Mouse (Mus musculus) embryo, embryonic 10.5 days (tissue): Measurements from ENCODE around the gene Zfp786.

Experiments
- DNase-seq: peaks from one replicate; pipeline ENCODE4 v3.0.0-alpha.2; 2015; ENCODE audit warnings: low spot score

Gene Zfp786

DNA sequence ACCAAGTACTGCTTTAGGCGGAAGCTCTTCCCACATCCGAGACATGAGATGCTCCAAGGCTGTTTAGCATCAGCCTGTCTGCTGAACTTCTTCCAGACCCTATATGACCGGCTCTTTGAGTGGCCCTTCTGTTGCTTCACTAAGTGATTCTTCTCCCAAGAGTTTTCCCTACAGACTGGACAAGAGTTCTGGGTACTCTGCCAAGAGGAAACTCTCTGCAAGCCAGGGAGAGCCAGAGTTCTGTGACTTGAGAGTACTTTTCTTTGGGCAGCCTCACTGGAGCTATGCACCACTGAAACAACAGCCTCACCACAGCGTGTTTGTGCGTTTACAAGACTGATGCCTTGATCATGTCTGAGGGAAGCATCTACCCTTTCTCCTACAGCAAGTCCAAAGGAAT lies 9.4 kb downstream of the Zfp786 start:
- DNase-seq: no peak

- no peak for DNase-seq
Observed at GRCm38 (mm10) chr6:47819626-47820325, 10.9 kb downstream of the Zfp786 start.

DNA sequence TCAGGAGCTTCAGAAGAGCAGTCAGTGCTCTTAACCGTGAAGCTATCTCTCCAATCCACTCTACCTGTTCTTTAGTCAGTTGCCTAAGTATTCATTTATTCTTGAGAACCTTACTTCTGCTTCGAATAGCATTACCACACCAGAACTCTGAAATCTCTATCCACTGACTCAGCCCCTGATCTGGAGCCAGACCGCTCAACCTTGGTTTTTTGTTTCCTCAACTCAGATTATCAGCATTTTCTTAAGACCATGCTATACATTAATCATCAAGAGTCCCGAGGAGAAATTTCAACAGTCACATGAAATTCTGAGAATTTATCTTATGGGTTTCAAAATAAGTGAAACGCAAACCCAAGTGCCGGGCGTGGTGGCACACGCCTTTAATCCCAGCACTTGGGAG lies 11.9 kb downstream of the Zfp786 start:
- DNase-seq: no peak

DNA sequence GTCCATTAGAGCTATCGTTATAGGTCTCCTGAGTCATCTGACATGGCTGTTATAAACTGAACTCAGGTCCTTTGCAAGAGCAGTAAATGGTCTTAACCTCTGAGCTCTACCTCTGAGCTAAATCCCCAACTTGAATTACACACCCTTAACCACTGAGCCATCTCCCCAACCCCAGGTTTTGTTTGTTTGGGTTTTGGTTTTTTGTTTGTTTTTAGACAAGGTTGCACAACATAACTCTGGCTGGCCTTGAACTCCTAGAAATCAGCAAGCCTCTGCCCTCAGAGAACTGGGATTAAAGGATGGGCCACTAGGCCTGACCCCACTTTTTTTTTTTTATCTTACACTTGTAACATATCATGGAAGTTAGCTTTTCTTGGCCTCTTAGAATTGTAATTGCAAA lies 14.5 kb downstream of the Zfp786 start:
- no peak for DNase-seq

DNA sequence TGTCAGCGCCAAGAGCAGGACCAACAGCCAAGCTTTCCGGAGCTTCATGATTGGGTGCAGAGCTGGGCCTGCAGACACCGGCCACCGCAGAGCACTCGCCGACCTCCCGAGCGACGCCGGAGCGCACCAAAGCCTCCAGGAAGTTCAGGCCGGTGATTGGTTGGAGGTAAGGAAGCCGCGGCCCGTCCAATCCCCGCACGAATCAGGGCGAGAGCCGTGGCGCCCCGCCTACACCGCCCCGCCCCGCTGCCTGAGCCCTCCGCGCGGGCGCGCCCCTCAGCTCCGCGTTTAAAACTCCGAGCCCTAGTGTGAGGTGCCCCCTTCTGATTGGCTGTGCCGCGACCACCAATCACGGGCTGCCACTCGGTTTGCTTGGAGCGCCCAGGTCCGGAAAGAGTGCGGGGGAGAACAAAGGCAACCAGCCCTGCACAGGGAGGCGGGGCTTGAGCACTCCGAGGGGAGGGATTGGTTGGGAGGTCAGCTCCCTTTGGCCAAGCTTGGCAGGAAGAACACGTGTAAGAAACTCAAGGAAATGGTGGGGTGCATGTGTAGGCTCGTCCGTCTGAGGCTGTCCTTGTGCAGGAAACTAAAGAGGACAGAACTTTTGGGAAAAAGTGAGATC lies 17.3 kb downstream of the Zfp786 start, which contains the start of gene Pdia4:
TSS of gene Pdia4 (minus strand) at position 174 of the 622 bp plus-strand sequence.
- DNase-seq: peak; percentile 99

DNA sequence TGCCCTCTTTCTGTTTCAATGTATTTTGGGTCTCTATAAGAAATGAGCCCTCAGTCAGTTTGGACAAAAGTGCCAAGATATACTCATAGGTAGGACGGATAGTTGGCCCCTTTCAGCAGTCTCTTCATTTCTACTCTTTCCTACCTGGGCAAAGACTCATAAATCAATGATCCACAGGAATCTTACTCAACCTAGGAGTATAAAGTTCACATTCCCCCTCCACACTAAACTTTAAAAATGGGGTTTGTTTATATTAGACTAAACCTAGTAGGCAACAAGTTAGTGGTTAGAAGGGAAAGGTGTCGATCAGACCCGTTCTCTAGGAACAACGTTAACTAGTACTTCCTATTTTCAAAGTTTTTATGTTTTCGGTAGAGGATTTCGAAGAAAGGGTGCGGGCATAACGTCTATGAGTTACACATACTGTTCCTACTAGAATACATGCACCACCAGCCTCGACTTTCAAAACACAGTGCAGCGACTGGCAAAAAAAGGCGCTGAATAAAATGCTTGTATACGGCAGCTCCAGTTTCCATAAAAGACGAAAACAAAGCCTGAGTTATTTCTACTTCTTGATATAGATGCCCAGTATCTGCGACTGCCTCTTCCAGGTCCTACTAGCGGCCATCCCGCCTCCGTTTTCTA lies 18.3 kb downstream of the Zfp786 start:
- no peak for DNase-seq

GRCm38 (mm10) chr6:47811324-47811723 lies 19.3 kb downstream of the Zfp786 start:
- peak; percentile 14 for DNase-seq

DNA sequence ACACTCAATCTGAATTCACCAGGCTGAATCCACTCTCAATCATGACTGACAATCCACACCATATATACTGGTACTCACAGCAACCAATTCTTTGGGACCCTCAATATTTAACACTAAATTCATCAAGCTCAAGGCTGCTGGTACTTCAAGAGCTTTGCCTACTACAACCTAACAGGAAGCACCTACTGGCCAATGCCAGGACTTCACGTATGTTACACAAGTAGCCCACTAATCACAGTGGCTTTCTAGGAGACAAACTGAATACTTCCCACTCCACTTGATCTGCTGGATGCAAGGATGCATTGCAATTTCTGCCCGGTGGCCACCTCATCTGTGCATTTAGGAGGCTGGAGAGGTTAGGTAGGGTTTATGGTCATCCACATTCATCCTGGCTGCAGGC lies 20.5 kb downstream of the Zfp786 start:
- peak; percentile 32 for DNase-seq

- no peak for DNase-seq
Observed at GRCm38 (mm10) chr6:47809053-47809452, 21.6 kb downstream of the Zfp786 start.

DNA sequence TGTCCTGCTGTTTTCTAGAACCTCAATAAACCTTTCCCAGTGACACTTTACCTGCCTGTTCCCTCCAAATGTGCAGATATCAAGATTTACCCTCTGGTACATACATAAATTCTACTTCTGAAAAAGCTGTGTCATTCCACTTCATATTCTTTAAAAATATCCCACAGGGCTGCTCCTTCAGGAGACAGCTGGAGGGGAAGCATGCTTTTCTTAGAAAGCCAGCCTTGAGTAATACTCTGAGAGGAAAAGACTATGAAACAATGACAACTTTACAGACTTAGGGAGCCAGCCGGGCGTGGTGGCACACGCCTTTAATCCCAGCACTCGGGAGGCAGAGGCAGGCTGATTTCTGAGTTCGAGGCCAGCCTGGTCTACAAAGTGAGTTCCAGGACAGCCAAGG lies 22.1 kb downstream of the Zfp786 start:
- DNase-seq: no peak

DNA sequence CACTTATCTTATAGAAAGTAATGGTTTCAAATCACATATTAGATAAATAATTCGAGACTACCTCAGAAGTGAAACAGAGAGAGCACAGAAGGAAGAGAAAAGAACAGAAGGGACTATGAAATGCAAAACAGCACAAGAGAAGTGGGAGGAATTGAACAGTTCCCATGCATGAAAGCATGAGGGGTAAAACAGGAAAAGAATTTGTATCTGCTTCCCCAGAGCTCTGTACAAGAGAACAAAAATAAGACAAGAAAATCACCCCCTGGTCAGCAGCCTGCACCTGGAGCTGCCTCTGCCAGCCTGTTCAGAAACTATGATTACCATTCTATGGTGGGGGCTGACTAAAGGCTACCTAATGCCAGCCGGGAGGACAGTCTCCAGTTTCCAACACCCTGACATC lies 23.2 kb downstream of the Zfp786 start:
- DNase-seq: no peak

- DNase-seq: no peak
Observed at GRCm38 (mm10) chr6:47805520-47805919, 25.1 kb downstream of the Zfp786 start.

DNA sequence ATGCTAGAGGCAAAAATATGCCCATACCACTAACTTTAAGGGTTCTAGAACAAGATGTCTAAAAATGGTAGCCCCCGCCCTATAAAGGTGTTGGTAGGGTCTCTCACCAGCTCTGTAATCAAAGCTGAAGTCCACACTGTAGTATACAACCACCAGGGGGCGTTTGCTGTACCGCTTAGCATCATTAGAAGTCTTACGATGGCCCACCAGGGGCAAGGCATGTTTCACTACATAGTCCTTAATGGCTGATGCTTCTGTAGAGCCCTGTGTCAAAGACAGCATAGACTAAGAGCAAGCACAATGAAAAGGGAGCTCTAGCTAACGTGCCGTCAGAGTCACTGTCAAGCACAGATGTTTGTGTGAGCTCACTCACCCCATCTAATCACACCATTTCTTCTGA lies 31.6 kb downstream of the Zfp786 start:
- DNase-seq: peak; percentile 90

DNA sequence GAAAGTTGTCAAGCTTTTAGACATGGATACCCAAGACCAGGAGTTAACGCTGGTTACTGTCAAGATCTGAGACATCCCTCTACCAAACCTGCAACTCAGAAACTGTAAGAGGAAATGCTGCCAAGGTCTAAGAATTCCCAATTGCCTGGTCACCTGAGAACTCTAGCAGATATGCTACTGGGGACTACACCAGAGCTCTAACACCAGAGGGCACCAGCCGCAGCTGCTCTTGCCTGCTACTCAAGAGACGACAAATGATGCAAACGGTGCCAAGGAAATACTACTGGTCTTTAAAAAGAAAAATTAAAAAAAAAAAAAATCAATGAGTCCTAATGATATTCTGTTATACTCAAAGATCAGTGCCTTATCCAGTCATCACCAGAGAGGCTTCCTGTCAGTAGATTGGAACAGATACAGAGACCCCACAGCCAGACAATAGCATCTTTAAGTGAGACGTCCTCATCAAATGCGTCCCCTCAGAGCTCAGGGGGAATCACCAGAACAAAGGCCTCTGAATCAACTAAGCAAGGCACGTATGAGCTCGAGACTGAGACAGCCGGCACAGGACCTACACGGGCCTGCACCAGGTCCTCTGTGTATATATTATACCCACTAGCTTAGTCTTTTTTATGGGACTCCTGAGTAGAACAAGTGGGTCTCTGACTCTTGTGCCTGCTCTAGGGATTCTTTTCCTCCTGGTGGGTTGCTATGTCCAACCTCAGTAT lies 36.4 kb downstream of the Zfp786 start:
- DNase-seq: peak; percentile 31

- DNase-seq: no peak
Observed at GRCm38 (mm10) chr6:47793284-47793683, 37.4 kb downstream of the Zfp786 start.

DNA sequence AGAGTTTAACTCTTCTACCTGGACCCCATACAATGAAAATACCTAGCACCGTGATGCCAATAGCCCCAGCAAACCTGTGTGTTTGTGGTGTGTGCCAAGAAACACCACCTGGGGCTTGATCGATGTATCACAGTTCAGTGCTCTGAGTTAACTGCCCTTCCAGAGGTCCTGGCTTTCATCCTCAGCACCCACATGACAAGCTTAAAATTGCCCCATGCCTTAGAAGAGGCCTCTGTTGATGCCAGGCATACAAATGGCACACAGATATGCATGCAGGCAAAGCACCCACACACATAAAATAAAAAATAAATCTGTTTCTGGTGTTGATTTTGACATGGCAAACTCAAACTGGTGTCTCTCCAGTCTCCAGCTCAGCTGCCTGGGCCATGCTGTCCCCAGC lies 38.1 kb downstream of the Zfp786 start:
- no peak for DNase-seq

DNA sequence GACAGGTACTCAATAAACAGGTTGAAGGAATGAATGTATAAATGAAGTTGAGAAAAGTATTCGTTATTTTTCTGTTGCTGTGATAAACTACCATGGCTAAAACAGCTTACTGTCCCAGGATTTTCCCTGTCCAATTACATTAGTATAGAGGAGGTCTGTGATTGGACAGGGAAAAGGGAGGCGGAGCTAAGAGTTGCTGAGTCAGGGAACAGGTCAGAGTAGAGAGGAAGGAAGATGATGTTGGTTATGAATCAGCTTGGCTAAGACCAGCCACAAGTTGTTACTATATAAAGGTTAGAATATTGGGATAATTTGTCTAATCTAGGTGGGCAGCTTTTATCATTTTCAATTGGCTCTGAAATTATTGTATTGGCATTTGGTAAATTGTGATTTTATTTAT lies 39.9 kb downstream of the Zfp786 start:
- DNase-seq: no peak

GRCm38 (mm10) chr6:47788821-47789220 lies 41.8 kb downstream of the Zfp786 start:
- DNase-seq: peak; percentile 40

GRCm38 (mm10) chr6:47787941-47788736 lies 42.5 kb downstream of the Zfp786 start:
- DNase-seq: peak; percentile 92

DNA sequence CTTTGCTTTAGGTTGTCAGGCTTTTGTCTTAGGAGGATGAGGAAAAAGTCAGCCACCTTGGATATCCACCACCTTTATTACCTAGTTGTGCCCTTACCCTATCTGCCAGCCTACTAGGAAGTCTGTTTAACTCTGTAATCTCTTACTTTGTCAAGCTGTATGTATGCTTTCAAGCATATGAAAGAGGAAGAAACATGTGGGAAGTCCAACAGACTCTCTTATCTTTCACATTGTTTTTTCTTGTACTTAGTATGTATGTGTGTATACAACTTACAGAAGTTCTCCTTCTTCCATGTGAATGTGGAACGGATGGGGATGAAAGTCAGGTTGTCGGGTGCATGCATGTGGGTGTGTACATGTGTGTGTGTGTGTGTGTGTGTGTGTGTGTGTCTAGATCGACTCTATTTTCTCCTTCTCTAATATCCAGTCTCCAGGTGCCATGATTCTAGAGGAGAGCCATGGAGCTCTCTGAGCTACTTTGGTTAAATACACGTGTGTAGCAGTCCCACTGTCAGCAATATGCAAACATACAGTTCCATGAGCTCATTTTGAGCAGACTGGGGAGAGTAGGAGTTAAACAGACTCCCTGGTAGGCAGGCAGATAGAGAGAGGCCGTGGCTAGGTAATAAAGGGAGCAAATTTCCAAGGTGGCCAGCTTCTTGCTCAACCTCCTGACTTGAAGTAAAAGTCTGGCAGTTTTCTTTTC lies 45.8 kb downstream of the Zfp786 start:
- DNase-seq: no peak
